11 mouse cellular contexts compared by ENCODE assay signal in genomic region chr14:62177509-62177908, GRCm38 (mm10).
A peak's percentile ranks its signal among the peaks of the same experiment; 100 is the strongest.
DNase-seq lines count a peak whose midpoint lies in the region; ATAC-seq lines count a peak whose summit lies in the region.
"Had no signal": no experiment of that assay in that cellular context is flagged by ENCODE, and none has a peak within 500 bp of the region (broad histone marks: within the 10 kb centered on the region; RNA-seq: fewer than 3 reads in every experiment).

No protein-coding gene starts in this region.

- H3K4me3 ChIP-seq in liver, embryonic 12.5 days, result no peak overlapping the region
- H3K4me3 ChIP-seq in hindbrain, embryonic 13.5 days, result no peak overlapping the region
- H3K4me3 ChIP-seq: midbrain, embryonic 13.5 days had no signal

- H3K36me3 ChIP-seq in liver, embryonic 12.5 days, result no peaks in the 10 kb centered on the region
- H3K36me3 ChIP-seq in hindbrain, embryonic 13.5 days, result no peaks in the 10 kb centered on the region
- H3K36me3 ChIP-seq: G1E; midbrain, embryonic 13.5 days had no signal

- H3K9me3 ChIP-seq in liver, embryonic 12.5 days (replicated peaks), result no peaks in the 10 kb centered on the region
- no peaks in the 10 kb centered on the region for H3K9me3 ChIP-seq in hindbrain, embryonic 13.5 days
- H3K9me3 ChIP-seq: G1E; midbrain, embryonic 13.5 days had no signal

- no peaks in the 10 kb centered on the region for H3K4me1 ChIP-seq in liver, embryonic 12.5 days
- H3K4me1 ChIP-seq in hindbrain, embryonic 13.5 days (replicated peaks), result peaks cover 25% of the 10 kb centered on the region

- H3K27me3 ChIP-seq in liver, embryonic 12.5 days (replicated peaks), result no peaks in the 10 kb centered on the region
- no peaks in the 10 kb centered on the region for H3K27me3 ChIP-seq in hindbrain, embryonic 13.5 days
- H3K27me3 ChIP-seq: midbrain, embryonic 13.5 days had no signal

- no peak overlapping the region for H3K4me2 ChIP-seq in liver, embryonic 12.5 days
- H3K4me2 ChIP-seq in hindbrain, embryonic 13.5 days, result no peak overlapping the region
- H3K4me2 ChIP-seq: midbrain, embryonic 13.5 days had no signal

- intact Hi-C loops in left cerebral cortex, postnatal 14 days (cut with DNase I), result no loop called here

- WGBS in liver, embryonic 12.5 days (ENCODE audit: insufficient replicate concordance), result 70% methylated on average over 5 of the region's 5 CpGs
- 89% methylated on average over 5 of the region's 5 CpGs for WGBS in hindbrain, embryonic 13.5 days

- H3K27ac ChIP-seq in liver, embryonic 12.5 days, result no peak overlapping the region
- no peak overlapping the region for H3K27ac ChIP-seq in hindbrain, embryonic 13.5 days
- H3K27ac ChIP-seq: midbrain, embryonic 13.5 days had no signal

- peak; percentile 6 for DNase-seq in cerebellum, adult 9-10 months
- no peak for DNase-seq in cerebellum, adult 11 months
- DNase-seq in left cerebral cortex, adult 9 months (ENCODE audit: low spot score in 2 of 2), result peak; percentile 27 to 59
- DNase-seq in left cerebral cortex, postnatal 14 days (ENCODE audit: low spot score in 2 of 2), result no peak
- peak; percentile 31 to 59 for DNase-seq in gastrocnemius, postnatal 4 days (ENCODE audit: low spot score in 2 of 2)
- peak; percentile 51 for DNase-seq in lung, postnatal 14 days
- DNase-seq: kidney, postnatal 10 days had no signal

- no peak overlapping the region for H3K9ac ChIP-seq in liver, embryonic 12.5 days
- no peak overlapping the region for H3K9ac ChIP-seq in hindbrain, embryonic 13.5 days
- H3K9ac ChIP-seq: midbrain, embryonic 13.5 days had no signal

- no peak for ATAC-seq in liver, embryonic 12.5 days
- no peak for ATAC-seq in hindbrain, embryonic 13.5 days (ENCODE audit: low FRiP score)
- ATAC-seq: midbrain, embryonic 13.5 days had no signal

Comparison
In these comparisons a context has a peak if more than half of its experiments do, and no peak if none do; other contexts are left out.
1. DNase-seq: peak in cerebellum, adult 9-10 months (single experiment), left cerebral cortex, adult 9 months (2 of 2), gastrocnemius, postnatal 4 days (2 of 2) and lung, postnatal 14 days (single experiment); none in cerebellum, adult 11 months (single experiment) and left cerebral cortex, postnatal 14 days (0 of 2).